Mouse (Mus musculus): ENCODE data around the gene Gm11639. TPM values are rescaled to one million over a fixed set of nuclear protein-coding genes. Genes with fewer than 3 reads are reported as not detected.

Gm11639 gene
- not detected in 3 replicates for total RNA-seq (2017)

GRCm38 (mm10) chr11:104685548-104685947 lies at the start of gene Gm11639:
Gene Gm11639 (plus strand): TSS chr11:104685707.
- no peak for ATAC-seq (replicated peaks; ENCODE audit: insufficient number of reproducible peaks, low FRiP score, low TSS enrichment, poor library complexity, severe bottlenecking)

- peak; percentile 77 for ATAC-seq (replicated peaks; ENCODE audit: insufficient number of reproducible peaks, low FRiP score, low TSS enrichment, poor library complexity, severe bottlenecking)
These were observed 48.5 kb upstream of the Gm11639 start for GRCm38 (mm10) chr11:104637010-104637409.

GRCm38 (mm10) chr11:104638006-104638405 lies 47.5 kb upstream of the Gm11639 start:
- no peak for ATAC-seq (replicated peaks; ENCODE audit: insufficient number of reproducible peaks, low FRiP score, low TSS enrichment, poor library complexity, severe bottlenecking)

- no peak for ATAC-seq (replicated peaks; ENCODE audit: insufficient number of reproducible peaks, low FRiP score, low TSS enrichment, poor library complexity, severe bottlenecking)
These were observed 46.6 kb upstream of the Gm11639 start for GRCm38 (mm10) chr11:104638906-104639305.

GRCm38 (mm10) chr11:104639634-104640033 lies 45.9 kb upstream of the Gm11639 start:
- ATAC-seq (replicated peaks; ENCODE audit: insufficient number of reproducible peaks, low FRiP score, low TSS enrichment, poor library complexity, severe bottlenecking): no peak

GRCm38 (mm10) chr11:104640894-104641293 lies 44.6 kb upstream of the Gm11639 start:
- ATAC-seq (replicated peaks; ENCODE audit: insufficient number of reproducible peaks, low FRiP score, low TSS enrichment, poor library complexity, severe bottlenecking): no peak

- no peak for ATAC-seq (replicated peaks; ENCODE audit: insufficient number of reproducible peaks, low FRiP score, low TSS enrichment, poor library complexity, severe bottlenecking)
These were observed 42.3 kb upstream of the Gm11639 start for GRCm38 (mm10) chr11:104643236-104643635.

- no peak for ATAC-seq (replicated peaks; ENCODE audit: insufficient number of reproducible peaks, low FRiP score, low TSS enrichment, poor library complexity, severe bottlenecking)
These were observed 40.1 kb upstream of the Gm11639 start for GRCm38 (mm10) chr11:104645402-104645801.

- ATAC-seq (replicated peaks; ENCODE audit: insufficient number of reproducible peaks, low FRiP score, low TSS enrichment, poor library complexity, severe bottlenecking): no peak
These were observed 39.3 kb upstream of the Gm11639 start for GRCm38 (mm10) chr11:104646173-104646572.

GRCm38 (mm10) chr11:104646611-104647010 lies 38.9 kb upstream of the Gm11639 start:
- ATAC-seq (replicated peaks; ENCODE audit: insufficient number of reproducible peaks, low FRiP score, low TSS enrichment, poor library complexity, severe bottlenecking): no peak

GRCm38 (mm10) chr11:104647188-104647867 lies 38.2 kb upstream of the Gm11639 start:
- ATAC-seq (replicated peaks; ENCODE audit: insufficient number of reproducible peaks, low FRiP score, low TSS enrichment, poor library complexity, severe bottlenecking): peak; percentile 93

GRCm38 (mm10) chr11:104648571-104648970 lies 36.9 kb upstream of the Gm11639 start:
- ATAC-seq (replicated peaks; ENCODE audit: insufficient number of reproducible peaks, low FRiP score, low TSS enrichment, poor library complexity, severe bottlenecking): peak; percentile 70

- ATAC-seq (replicated peaks; ENCODE audit: insufficient number of reproducible peaks, low FRiP score, low TSS enrichment, poor library complexity, severe bottlenecking): no peak
These were observed 24.9 kb upstream of the Gm11639 start for GRCm38 (mm10) chr11:104660599-104660998.

- no peak for ATAC-seq (replicated peaks; ENCODE audit: insufficient number of reproducible peaks, low FRiP score, low TSS enrichment, poor library complexity, severe bottlenecking)
These were observed 24.4 kb upstream of the Gm11639 start for GRCm38 (mm10) chr11:104661106-104661505.

- no peak for ATAC-seq (replicated peaks; ENCODE audit: insufficient number of reproducible peaks, low FRiP score, low TSS enrichment, poor library complexity, severe bottlenecking)
These were observed 23.8 kb upstream of the Gm11639 start for GRCm38 (mm10) chr11:104661531-104662205.

GRCm38 (mm10) chr11:104662573-104662972 lies 22.9 kb upstream of the Gm11639 start:
- no peak for ATAC-seq (replicated peaks; ENCODE audit: insufficient number of reproducible peaks, low FRiP score, low TSS enrichment, poor library complexity, severe bottlenecking)

GRCm38 (mm10) chr11:104663241-104663877 lies 22.1 kb upstream of the Gm11639 start:
- no peak for ATAC-seq (replicated peaks; ENCODE audit: insufficient number of reproducible peaks, low FRiP score, low TSS enrichment, poor library complexity, severe bottlenecking)

GRCm38 (mm10) chr11:104663878-104664261 lies 21.6 kb upstream of the Gm11639 start:
- ATAC-seq (replicated peaks; ENCODE audit: insufficient number of reproducible peaks, low FRiP score, low TSS enrichment, poor library complexity, severe bottlenecking): no peak

GRCm38 (mm10) chr11:104664441-104664840 lies 21.1 kb upstream of the Gm11639 start:
- no peak for ATAC-seq (replicated peaks; ENCODE audit: insufficient number of reproducible peaks, low FRiP score, low TSS enrichment, poor library complexity, severe bottlenecking)

GRCm38 (mm10) chr11:104667399-104667798 lies 18.1 kb upstream of the Gm11639 start:
- no peak for ATAC-seq (replicated peaks; ENCODE audit: insufficient number of reproducible peaks, low FRiP score, low TSS enrichment, poor library complexity, severe bottlenecking)
